Mouse (Mus musculus) megakaryocyte, embryonic 14.5 days (primary cell): ENCODE results near the gene Efna3. TPM values are rescaled to one million over a fixed set of nuclear protein-coding genes. Genes with fewer than 3 reads are reported as not detected.
A peak's percentile ranks its signal among the peaks of the same experiment; 100 is the strongest.

Experiments used
- H3K27me3 ChIP-seq: replicated peaks from 2 replicates; pipeline ENCODE3; 2012; ENCODE audit warnings: inconsistent platforms
- H3K36me3 ChIP-seq: replicated peaks from 2 replicates; pipeline ENCODE3; 2012; ENCODE audit warnings: low read length, inconsistent platforms, mixed read lengths
- H3K4me1 ChIP-seq: 2 replicates; pipeline ENCODE4 v1.6.1; 2012; ENCODE audit warnings: inconsistent platforms
- H3K4me3 ChIP-seq: replicated peaks from 2 replicates; pipeline ENCODE3; 2012; ENCODE audit warnings: moderate library complexity, mild to moderate bottlenecking, inconsistent platforms
- H3K9me3 ChIP-seq: 2 replicates; pipeline ENCODE4 v1.6.1; 2012; ENCODE audit warnings: inconsistent platforms
- FLI1 ChIP-seq: IDR thresholded peaks from 2 replicates; pipeline ENCODE4 v1.6.1; 2012; ENCODE audit warnings: low read length, inconsistent platforms, mixed read lengths
- GATA1 ChIP-seq: IDR thresholded peaks from 3 replicates; pipeline ENCODE4 v1.6.1; 2012; ENCODE audit warnings: mixed read lengths, low read length, inconsistent platforms, borderline replicate concordance
- polyA plus RNA-seq: library from polyadenylated mRNA; stranded (reverse); fragments of >175 nt; gene quantifications from 2 replicates; pipeline ENCODE4 v1.2.3, GENCODE M21; 2012; ENCODE audit warnings: low replicate concordance; ENCODE audit not compliant: insufficient read depth

Gene Efna3
- polyA plus RNA-seq, 1 experiment = not detected

- Histone ChIP-seq H3K27me3 (peaks cover 83% of the 10 kb centered on the region), H3K36me3 (peaks cover 46% of the 10 kb centered on the region), H3K4me3 (no peak overlapping the region), H3K4me1 (peaks cover 25% of the 10 kb centered on the region), H3K9me3 (no peaks in the 10 kb centered on the region)
- TF ChIP-seq GATA1 = no peak
- no peak for TF ChIP-seq FLI1
Measured at GRCm38 (mm10) chr3:89339416-89339815, 16.7 kb upstream of the Efna3 start.

GRCm38 (mm10) chr3:89337721-89338578 is 15.2 kb upstream of the Efna3 start, which contains the start of gene Efna4:
Efna4 (minus strand) TSS chr3:89338028.
- Histone ChIP-seq H3K36me3 (peaks cover 32% of the 10 kb centered on the region), H3K4me3 (peak within 1 kb of the TSS; percentile 90), H3K4me1 (peaks cover 25% of the 10 kb centered on the region), H3K9me3 (no peaks in the 10 kb centered on the region), H3K27me3 (peaks cover 84% of the 10 kb centered on the region)
- TF ChIP-seq GATA1 = no peak
- no peak for TF ChIP-seq FLI1

DNA sequence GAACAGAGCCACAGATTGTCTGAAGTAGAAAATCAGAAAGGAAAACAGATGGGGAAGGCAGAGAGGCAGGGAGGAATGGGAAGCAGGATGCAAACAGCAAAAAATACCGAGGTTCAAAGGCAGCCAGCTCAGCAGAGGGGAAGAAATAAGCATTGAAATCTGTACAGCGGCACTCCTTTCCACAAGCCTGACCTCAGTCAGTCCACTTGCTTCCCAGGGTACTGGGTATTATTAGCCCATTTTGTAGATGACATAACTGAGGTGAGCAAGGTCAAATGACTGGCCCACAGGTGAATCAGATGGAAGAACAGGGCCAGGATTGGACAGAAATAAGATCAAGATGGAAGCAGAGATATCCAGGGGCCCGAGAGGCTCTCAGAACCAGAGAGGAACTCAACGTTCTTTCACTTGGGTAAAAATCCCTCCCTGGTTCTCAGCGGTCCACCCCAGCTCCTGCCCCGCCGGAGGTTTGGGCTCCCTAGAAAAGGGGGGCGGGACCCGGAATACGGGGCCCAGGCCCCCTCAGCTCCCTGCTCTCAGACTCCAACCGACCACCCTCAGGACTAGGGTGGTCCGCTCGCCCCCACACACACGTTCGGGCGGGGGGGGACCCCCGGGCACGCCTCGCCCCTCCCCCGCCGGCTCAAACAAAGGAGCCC is 14.4 kb upstream of the Efna3 start:
- TF ChIP-seq FLI1 = no peak
- no peak for TF ChIP-seq GATA1
- Histone ChIP-seq H3K4me3 (peak overlapping the region; percentile 90), H3K36me3 (peaks cover 24% of the 10 kb centered on the region), H3K9me3 (no peaks in the 10 kb centered on the region), H3K4me1 (peaks cover 25% of the 10 kb centered on the region), H3K27me3 (peaks cover 89% of the 10 kb centered on the region)

- peaks cover 18% of the 10 kb centered on the region for H3K36me3 ChIP-seq
- peaks cover 91% of the 10 kb centered on the region for H3K27me3 ChIP-seq
- no peaks in the 10 kb centered on the region for H3K9me3 ChIP-seq
- H3K4me1 ChIP-seq = peaks cover 25% of the 10 kb centered on the region
- H3K4me3 ChIP-seq = no peak overlapping the region
- TF ChIP-seq GATA1 (no peak), FLI1 (no peak)
Measured at GRCm38 (mm10) chr3:89336529-89336928, 13.8 kb upstream of the Efna3 start.

GRCm38 (mm10) chr3:89333053-89333452 is 10.3 kb upstream of the Efna3 start:
- Histone ChIP-seq H3K27me3 (peaks cover 96% of the 10 kb centered on the region), H3K4me3 (no peak overlapping the region), H3K36me3 (no peaks in the 10 kb centered on the region), H3K4me1 (peaks cover 17% of the 10 kb centered on the region), H3K9me3 (no peaks in the 10 kb centered on the region)
- no peak for TF ChIP-seq GATA1
- TF ChIP-seq FLI1 = no peak

GRCm38 (mm10) chr3:89332476-89332875 is 9.7 kb upstream of the Efna3 start:
- Histone ChIP-seq H3K9me3 (no peaks in the 10 kb centered on the region), H3K4me3 (no peak overlapping the region), H3K36me3 (no peaks in the 10 kb centered on the region), H3K4me1 (peaks cover 11% of the 10 kb centered on the region), H3K27me3 (peaks cover 96% of the 10 kb centered on the region)
- TF ChIP-seq GATA1 (no peak), FLI1 (no peak)

DNA sequence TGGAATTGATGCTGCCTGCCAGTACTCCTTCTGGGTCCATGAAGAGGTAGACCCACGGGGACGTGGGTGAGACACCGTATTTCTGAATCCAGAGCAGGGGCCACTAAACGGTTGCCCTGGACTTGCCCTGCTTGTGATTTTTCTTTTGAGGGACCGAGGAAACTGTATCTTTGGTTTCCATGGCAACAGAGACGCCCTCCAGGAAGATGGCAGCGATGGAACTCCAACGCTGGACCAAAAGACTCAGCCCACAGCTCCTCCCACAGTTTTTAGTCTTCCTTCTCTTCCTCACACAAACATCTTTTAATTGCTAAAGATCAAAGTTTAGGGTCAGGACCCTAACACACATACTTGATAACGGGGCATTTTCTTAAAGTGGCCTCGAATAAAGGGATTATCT is 9.2 kb upstream of the Efna3 start:
- Histone ChIP-seq H3K4me3 (no peak overlapping the region), H3K36me3 (no peaks in the 10 kb centered on the region), H3K4me1 (peaks cover 7% of the 10 kb centered on the region; the same call in 1 of the 2 replicates), H3K9me3 (no peaks in the 10 kb centered on the region), H3K27me3 (peaks cover 96% of the 10 kb centered on the region)
- TF ChIP-seq FLI1 = no peak

- peaks cover 96% of the 10 kb centered on the region for H3K27me3 ChIP-seq
- TF ChIP-seq GATA1 = no peak
- no peak for TF ChIP-seq FLI1
- no peak overlapping the region for H3K4me3 ChIP-seq
- H3K4me1 ChIP-seq = peaks cover 5% of the 10 kb centered on the region; the same call in 1 of the 2 replicates
- H3K36me3 ChIP-seq = no peaks in the 10 kb centered on the region
- no peaks in the 10 kb centered on the region for H3K9me3 ChIP-seq
Measured at GRCm38 (mm10) chr3:89331561-89331960, 8.8 kb upstream of the Efna3 start.

DNA sequence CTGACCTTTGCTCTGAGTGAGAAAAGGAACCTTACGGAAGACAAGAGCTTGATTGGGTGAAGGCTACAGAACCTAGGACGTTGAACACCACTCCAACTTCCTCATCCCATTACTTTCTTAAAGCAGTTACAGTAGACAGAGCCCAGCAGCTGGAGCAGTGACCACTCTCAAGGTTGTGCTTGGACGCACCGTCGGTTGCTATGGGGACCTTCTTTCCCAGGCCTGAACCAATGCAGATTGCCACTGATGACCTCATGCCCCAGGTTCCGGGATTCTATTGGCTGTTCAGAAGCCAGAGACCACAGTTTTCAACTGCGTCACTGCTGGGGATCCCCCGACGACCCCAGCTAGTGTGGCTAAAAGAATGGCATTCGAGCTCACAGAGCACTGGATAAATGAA is 8.2 kb upstream of the Efna3 start:
- no peak for TF ChIP-seq GATA1
- TF ChIP-seq FLI1 = no peak
- peaks cover 96% of the 10 kb centered on the region for H3K27me3 ChIP-seq

GRCm38 (mm10) chr3:89330346-89330745 is 7.6 kb upstream of the Efna3 start:
- peaks cover 5% of the 10 kb centered on the region; the same call in 1 of the 2 replicates for H3K4me1 ChIP-seq
- no peaks in the 10 kb centered on the region for H3K9me3 ChIP-seq
- no peak overlapping the region for H3K4me3 ChIP-seq
- no peaks in the 10 kb centered on the region for H3K36me3 ChIP-seq
- TF ChIP-seq GATA1 (no peak), FLI1 (no peak)
- peaks cover 96% of the 10 kb centered on the region for H3K27me3 ChIP-seq

More for the DNA sequence above, 8.2 kb upstream of the Efna3 start:
- Histone ChIP-seq H3K9me3 (no peaks in the 10 kb centered on the region), H3K4me1 (peaks cover 5% of the 10 kb centered on the region; the same call in 1 of the 2 replicates), H3K4me3 (no peak overlapping the region), H3K36me3 (no peaks in the 10 kb centered on the region)
